Comparison of ENCODE assay signal across 19 mouse cellular contexts in the genomic region with DNA sequence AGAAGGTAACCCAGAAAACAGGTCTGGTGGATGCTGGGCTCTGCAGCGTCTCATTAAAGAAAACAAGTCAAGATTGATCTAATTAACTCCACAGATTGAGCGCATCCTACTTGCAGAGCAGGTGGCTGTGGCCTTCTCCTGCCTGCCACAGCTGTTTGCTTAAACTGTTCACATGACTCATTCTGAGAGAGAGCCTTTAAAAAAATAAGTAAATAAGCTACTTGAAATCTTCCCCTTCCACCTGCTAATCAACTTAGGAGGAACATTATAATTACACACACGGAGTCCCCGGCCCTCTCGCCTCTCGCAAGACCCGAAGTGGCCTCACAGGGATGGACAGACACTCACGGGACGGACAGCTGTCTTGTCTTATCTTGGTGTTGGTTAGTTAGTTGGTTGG. TPM values are rescaled to one million over a fixed set of nuclear protein-coding genes. Genes with fewer than 3 reads are reported as not detected.
DNase-seq lines count a peak whose midpoint lies in the region; ATAC-seq and TF ChIP-seq lines count a peak whose summit lies in the region.
"Had no signal": no experiment of that assay in that cellular context is flagged by ENCODE, and none has a peak within 500 bp of the region (broad histone marks: within the 10 kb centered on the region; RNA-seq: fewer than 3 reads in every experiment).

No protein-coding gene starts in this region.

- H3K9me3 ChIP-seq in kidney, embryonic 15.5 days (replicated peaks), result no peaks in the 10 kb centered on the region
- H3K9me3 ChIP-seq: embryonic facial prominence, embryonic 12.5 days; limb, embryonic 12.5 days; liver, embryonic 13.5 days; lung, embryonic 15.5 days; midbrain, embryonic 15.5 days had no signal

- no peak overlapping the region for H3K4me2 ChIP-seq in kidney, embryonic 15.5 days
- H3K4me2 ChIP-seq in myocyte (ENCODE audit: low read depth), result peak overlapping the region; percentile 18
- H3K4me2 ChIP-seq: embryonic facial prominence, embryonic 12.5 days; limb, embryonic 12.5 days; liver, embryonic 13.5 days; lung, embryonic 15.5 days; midbrain, embryonic 15.5 days had no signal

- TF ChIP-seq POLR2A in myocyte (IDR thresholded peaks at IDR 0.05; ENCODE audit: insufficient read length, low read depth), result no peak

- no peak overlapping the region for H3K4me3 ChIP-seq in kidney, embryonic 15.5 days (replicated peaks)
- H3K4me3 ChIP-seq in myocyte, result no peak overlapping the region
- H3K4me3 ChIP-seq: embryonic facial prominence, embryonic 12.5 days; limb, embryonic 12.5 days; liver, embryonic 13.5 days; lung, embryonic 15.5 days; midbrain, embryonic 15.5 days had no signal

- peaks cover 40% of the 10 kb centered on the region for H3K4me1 ChIP-seq in kidney, embryonic 15.5 days
- H3K4me1 ChIP-seq: liver, embryonic 13.5 days had no signal

- ATAC-seq in kidney, embryonic 15.5 days (replicated peaks; ENCODE audit: low FRiP score), result no peak
- ATAC-seq: intestine, postnatal 0 days; midbrain, embryonic 15.5 days had no signal

- H3K9ac ChIP-seq in kidney, embryonic 15.5 days, result no peak overlapping the region
- H3K9ac ChIP-seq: embryonic facial prominence, embryonic 12.5 days; limb, embryonic 12.5 days; liver, embryonic 13.5 days; lung, embryonic 15.5 days; midbrain, embryonic 15.5 days had no signal

- no peaks in the 10 kb centered on the region for H3K27me3 ChIP-seq in kidney, embryonic 15.5 days
- H3K27me3 ChIP-seq in myocyte (ENCODE audit: control insufficient read depth, insufficient read depth, insufficient read length), result no peaks in the 10 kb centered on the region
- H3K27me3 ChIP-seq: embryonic facial prominence, embryonic 12.5 days; limb, embryonic 12.5 days; liver, embryonic 13.5 days; lung, embryonic 15.5 days; midbrain, embryonic 15.5 days had no signal

- no peak for DNase-seq in kidney, postnatal 36 days
- peak; percentile 59 for DNase-seq in CD4-positive helper T cell, adult 2 months (ENCODE audit: low read depth, low spot score)
- DNase-seq in brain, adult 2 months (ENCODE audit: low read depth, low spot score), result peak; percentile 28
- DNase-seq in frontal cortex, postnatal 25 days (ENCODE audit: low spot score in 2 of 2), result no peak
- no peak for DNase-seq in left cerebral cortex, postnatal 14 days (ENCODE audit: low spot score in 2 of 2)
- DNase-seq: adrenal gland, postnatal 10 days; cerebellum, adult 18-20 months; gastrocnemius, postnatal 14 days; liver, embryonic 13.5 days; right cerebral cortex, postnatal 14 days had no signal

- peak overlapping the region; percentile 14; the same call in 1 of the 2 replicates for H3K27ac ChIP-seq in kidney, embryonic 15.5 days
- H3K27ac ChIP-seq: embryonic facial prominence, embryonic 12.5 days; kidney, postnatal 0 days; limb, embryonic 12.5 days; liver, embryonic 13.5 days; lung, embryonic 15.5 days; midbrain, embryonic 15.5 days had no signal

- WGBS in kidney, embryonic 15.5 days, result 70% methylated on average over 9 of the region's 9 CpGs

- H3K36me3 ChIP-seq in kidney, embryonic 15.5 days, result no peaks in the 10 kb centered on the region
- H3K36me3 ChIP-seq in myocyte (ENCODE audit: control insufficient read depth, insufficient read depth), result no peaks in the 10 kb centered on the region
- H3K36me3 ChIP-seq: embryonic facial prominence, embryonic 12.5 days; limb, embryonic 12.5 days; liver, embryonic 13.5 days; lung, embryonic 15.5 days; midbrain, embryonic 15.5 days had no signal

- H3ac ChIP-seq in myocyte (ENCODE audit: control insufficient read depth, insufficient read length), result no peak overlapping the region

- no peaks in the 10 kb centered on the region for H3K79me2 ChIP-seq in myocyte (ENCODE audit: control insufficient read depth, insufficient read depth)

- intact Hi-C loops in left cerebral cortex, postnatal 14 days (cut with DNase I), result no loop called here

TF ChIP-seq in myocyte, 11 proteins besides CTCF, POLR2A, EP300 and RAD21:
- no peak for TF ChIP-seq CEBPB (IDR thresholded peaks at IDR 0.05; ENCODE audit: insufficient read depth, poor library complexity, severe bottlenecking)
- TF ChIP-seq SRF (IDR thresholded peaks at IDR 0.05; ENCODE audit: control insufficient read depth, insufficient read length, low read depth), result no peak
- peak in 2 of 3 experiments; percentile 40 to 42 for TF ChIP-seq MYOG (IDR thresholded peaks at IDR 0.05; ENCODE audit: control insufficient read depth in 1 of 3, insufficient read depth in 1 of 3, insufficient read length in 2 of 3, low read depth in 2 of 3)
- TF ChIP-seq MYOD1 (IDR thresholded peaks at IDR 0.05; ENCODE audit: control insufficient read depth in 1 of 3, insufficient read length in 2 of 3, low read depth in 2 of 3), result peak in 2 of 3 experiments; percentile 59 to 69
- TF ChIP-seq USF1 (IDR thresholded peaks at IDR 0.05; ENCODE audit: low read depth), result no peak
- TF ChIP-seq TCF3 (IDR thresholded peaks at IDR 0.05; ENCODE audit: insufficient read length, low read depth), result no peak
- peak; percentile 53 for TF ChIP-seq TCF12 (IDR thresholded peaks at IDR 0.05; ENCODE audit: insufficient read depth, poor library complexity, severe bottlenecking)

RNA-seq across cellular contexts. Expression of a gene that starts 44.3 kb away (rescaled TPM):
- 25.6 and 26.2 TPM in 2 replicates for polyA plus RNA-seq in kidney, embryonic 15.5 days (2015; fragmentation: Nextera tagmentation; extraction: Ambion mirVana)
- 4.5 TPM for polyA plus RNA-seq in myocyte (2012; fragmentation: generic; extraction: Trizol)
- 1 to 10 TPM; 6.3 to 8.4 TPM for total RNA-seq in left cerebral cortex, postnatal 14 days (2021)
- total RNA-seq: common myeloid progenitor, adult 5-6 weeks had no signal

Comparison
In these comparisons a context has a peak if more than half of its experiments do, and no peak if none do; other contexts are left out.
1. DNase-seq: peak in CD4-positive helper T cell, adult 2 months (single experiment) and brain, adult 2 months (single experiment); none in kidney, postnatal 36 days (0 of 2), frontal cortex, postnatal 25 days (0 of 2) and left cerebral cortex, postnatal 14 days (0 of 2).